Mouse (Mus musculus) testis, adult 2 months (tissue): ENCODE results near the gene Baz2b. TPM values are rescaled to one million over a fixed set of nuclear protein-coding genes. Genes with fewer than 3 reads are reported as not detected.

ENCODE experiments used
- H3K27ac ChIP-seq: fragments of 200-500 bp; 2 replicates; pipeline ENCODE4 v1.5.1; 2012; ENCODE audit warnings: low read depth, low read length; ENCODE audit not compliant: control insufficient read depth, insufficient read depth
- H3K27me3 ChIP-seq: fragments of 200-500 bp; 2 replicates; pipeline ENCODE4 v1.6.1; 2012; ENCODE audit warnings: mild to moderate bottlenecking, low read length, moderate library complexity; ENCODE audit not compliant: control insufficient read depth, insufficient read depth
- H3K36me3 ChIP-seq: fragments of 200-500 bp; 2 replicates; pipeline ENCODE4 v1.6.1; 2012; ENCODE audit warnings: mild to moderate bottlenecking, low read length; ENCODE audit not compliant: control insufficient read depth, insufficient read depth
- H3K4me1 ChIP-seq: fragments of 200-500 bp; 2 replicates; pipeline ENCODE4 v1.6.1; 2012; ENCODE audit warnings: low read length; ENCODE audit not compliant: control insufficient read depth, insufficient read depth
- H3K4me3 ChIP-seq: fragments of 200-500 bp; 2 replicates; pipeline ENCODE4 v1.5.1; 2012; ENCODE audit warnings: low read depth, mild to moderate bottlenecking, low read length, moderate library complexity, mixed read lengths; ENCODE audit not compliant: control insufficient read depth
- CTCF ChIP-seq: fragments of 200-500 bp; IDR thresholded peaks from 2 replicates; pipeline ENCODE4 v1.5.1; 2012; ENCODE audit warnings: low read depth, mild to moderate bottlenecking, inconsistent platforms, low read length, moderate library complexity; ENCODE audit not compliant: control insufficient read depth, insufficient read depth, insufficient replicate concordance
- POLR2A ChIP-seq: fragments of 200-500 bp; IDR thresholded peaks from 2 replicates; pipeline ENCODE4 v1.6.1; 2012; ENCODE audit warnings: low read depth, mild to moderate bottlenecking, inconsistent platforms, low read length, moderate library complexity; ENCODE audit not compliant: control insufficient read depth
- polyA plus RNA-seq: library from polyadenylated mRNA; depleted of rRNA; stranded (reverse); fragments of >200 nt; gene quantifications from 2 replicates; pipeline ENCODE4 v1.2.3, GENCODE M21; 2012

Baz2b gene
- polyA plus RNA-seq, 1 experiment = 20.0 TPM

GRCm38 (mm10) chr2:60113661-60114560, 95.7 kb downstream of the Baz2b start:
- Histone ChIP-seq H3K4me3 (no peak overlapping the region), H3K27me3 (no peaks in the 10 kb centered on the region), H3K36me3 (no peaks in the 10 kb centered on the region), H3K4me1 (no peaks in the 10 kb centered on the region), H3K27ac (no peak overlapping the region)
- TF ChIP-seq POLR2A (no peak), CTCF (no peak)

GRCm38 (mm10) chr2:60112116-60112515, 97.5 kb downstream of the Baz2b start:
- no peaks in the 10 kb centered on the region for H3K4me1 ChIP-seq
- TF ChIP-seq POLR2A = no peak
- TF ChIP-seq CTCF = no peak
- no peaks in the 10 kb centered on the region for H3K36me3 ChIP-seq
- no peaks in the 10 kb centered on the region for H3K27me3 ChIP-seq
- no peak overlapping the region for H3K27ac ChIP-seq
- no peak overlapping the region for H3K4me3 ChIP-seq

- Histone ChIP-seq H3K4me1 (no peaks in the 10 kb centered on the region), H3K36me3 (no peaks in the 10 kb centered on the region), H3K27ac (no peak overlapping the region), H3K4me3 (no peak overlapping the region), H3K27me3 (no peaks in the 10 kb centered on the region)
- TF ChIP-seq CTCF (no peak), POLR2A (no peak)
These were observed 100.6 kb downstream of the Baz2b start for GRCm38 (mm10) chr2:60109001-60109400.

GRCm38 (mm10) chr2:60096625-60097024, 113.0 kb downstream of the Baz2b start:
- Histone ChIP-seq H3K36me3 (no peaks in the 10 kb centered on the region), H3K27me3 (no peaks in the 10 kb centered on the region), H3K4me1 (peaks cover 2% of the 10 kb centered on the region; the same call in 1 of the 2 replicates), H3K27ac (no peak overlapping the region), H3K4me3 (no peak overlapping the region)
- TF ChIP-seq POLR2A (no peak), CTCF (no peak)

- Histone ChIP-seq H3K36me3 (no peaks in the 10 kb centered on the region), H3K27ac (no peak overlapping the region), H3K27me3 (no peaks in the 10 kb centered on the region), H3K4me3 (no peak overlapping the region), H3K4me1 (peaks cover 4% of the 10 kb centered on the region)
- TF ChIP-seq CTCF (no peak), POLR2A (no peak)
These were observed 119.4 kb downstream of the Baz2b start for GRCm38 (mm10) chr2:60090280-60090679.

GRCm38 (mm10) chr2:60089528-60090247, 120.0 kb downstream of the Baz2b start:
- peaks cover 4% of the 10 kb centered on the region for H3K4me1 ChIP-seq
- TF ChIP-seq CTCF (no peak), POLR2A (no peak)
- no peaks in the 10 kb centered on the region for H3K36me3 ChIP-seq
- H3K4me3 ChIP-seq = peak overlapping the region; percentile 36
- H3K27me3 ChIP-seq = no peaks in the 10 kb centered on the region
- H3K27ac ChIP-seq = peak overlapping the region; percentile 5; the same call in 1 of the 2 replicates

GRCm38 (mm10) chr2:60088785-60089527, 120.7 kb downstream of the Baz2b start:
- no peaks in the 10 kb centered on the region for H3K27me3 ChIP-seq
- TF ChIP-seq CTCF = no peak
- no peak for TF ChIP-seq POLR2A
- peak overlapping the region; percentile 5; the same call in 1 of the 2 replicates for H3K27ac ChIP-seq
- H3K4me3 ChIP-seq = peak overlapping the region; percentile 36; the same call in 1 of the 2 replicates
- H3K36me3 ChIP-seq = no peaks in the 10 kb centered on the region
- peaks cover 4% of the 10 kb centered on the region for H3K4me1 ChIP-seq
